Mouse (Mus musculus): ENCODE measurements around the gene Ptprg. TPM values are rescaled to one million over a fixed set of nuclear protein-coding genes. Genes with fewer than 3 reads are reported as not detected.

Gene Ptprg
- polyA plus RNA-seq, 1 experiment from 2014 or later, result 33.5 TPM

DNA sequence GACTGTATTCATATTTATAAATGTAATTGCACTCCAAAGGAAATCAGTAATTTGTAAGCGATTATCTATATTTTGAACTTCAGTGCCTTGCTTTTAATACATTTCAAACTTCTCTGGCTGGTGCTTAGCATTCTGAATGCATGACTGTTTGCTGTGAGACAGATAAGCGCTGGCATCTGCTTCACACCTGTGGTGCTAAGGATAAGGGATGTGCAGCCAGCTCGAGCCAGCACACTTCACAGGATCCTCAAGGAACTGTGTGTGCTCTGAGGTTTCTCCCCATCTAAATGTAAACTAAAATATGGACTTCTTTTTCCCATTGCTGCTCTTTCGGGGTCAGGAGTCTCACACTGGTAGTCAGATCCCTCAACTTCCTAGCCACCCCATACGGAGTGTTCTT lies 458.4 kb downstream of the Ptprg start:
- Histone ChIP-seq H3K4me1 (replicated peaks; ENCODE audit: control insufficient read depth, insufficient read depth, low read length) (no peaks in the 10 kb centered on the region), H3K36me3 (ENCODE audit: control insufficient read depth, insufficient read depth) (no peaks in the 10 kb centered on the region), H3K4me2 (ENCODE audit: low read length) (no peak overlapping the region), H3K9me3 (ENCODE audit: control insufficient read depth, low read length) (no peaks in the 10 kb centered on the region), H3K4me3 (replicated peaks; ENCODE audit: low read length) (no peak overlapping the region), H3K27ac (ENCODE audit: low read length) (no peak overlapping the region), H3K27me3 (replicated peaks; ENCODE audit: control insufficient read depth, insufficient read depth, low read length) (no peaks in the 10 kb centered on the region), H3K9ac (replicated peaks; ENCODE audit: low read depth, low read length) (no peak overlapping the region)
- WGBS, result 82% methylated on average over 5 of the region's 5 CpGs
- ATAC-seq, result no peak

DNA sequence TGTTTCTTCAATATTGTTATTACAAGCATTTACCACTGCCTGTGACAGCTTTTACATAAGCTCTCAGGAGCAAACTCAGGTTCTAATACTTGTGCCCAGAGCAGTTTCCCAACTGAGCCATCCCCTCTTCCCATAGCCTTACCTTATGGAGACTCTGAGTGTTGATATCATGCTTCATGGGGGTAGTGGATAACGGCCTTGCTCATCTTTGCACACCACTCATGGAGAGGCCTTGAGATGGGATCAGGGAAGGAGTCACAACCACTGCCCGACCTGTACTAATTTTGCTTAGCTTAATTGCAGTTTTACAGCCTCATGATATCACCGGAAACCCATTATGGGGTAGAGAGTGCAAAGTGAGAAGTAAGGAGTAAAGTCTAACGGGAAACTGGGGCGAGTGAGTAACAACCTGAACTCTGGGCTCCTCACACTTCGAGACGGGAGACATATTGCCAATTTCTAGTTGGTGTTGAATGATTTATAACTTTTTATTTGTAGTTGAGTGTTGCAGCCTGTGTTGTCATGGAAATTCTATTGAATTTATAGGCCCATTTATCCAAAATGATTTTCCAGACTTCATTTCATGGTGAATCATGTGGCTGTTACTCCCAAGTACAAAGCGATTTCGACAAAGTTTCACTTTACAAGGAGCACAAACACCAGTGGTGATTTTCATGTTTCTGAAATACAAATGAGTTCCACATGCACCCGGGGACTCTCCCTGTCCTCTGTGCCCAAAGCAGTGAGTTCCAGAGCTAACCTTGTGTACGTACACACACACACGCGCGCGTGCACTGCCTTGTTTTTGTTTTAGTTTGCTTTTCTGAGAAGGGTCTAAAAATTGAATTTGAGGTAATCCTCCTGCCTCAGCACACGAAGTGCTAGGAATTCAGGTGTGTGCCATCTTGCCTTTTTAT lies 472.7 kb downstream of the Ptprg start:
- WGBS, result 92% methylated on average over 16 of the region's 16 CpGs

GRCm38 (mm10) chr14:12027247-12027646 lies 473.9 kb downstream of the Ptprg start:
- no peaks in the 10 kb centered on the region for H3K4me1 ChIP-seq (replicated peaks; ENCODE audit: control insufficient read depth, insufficient read depth, low read length)
- ATAC-seq, result no peak
- 81% methylated on average over 8 of the region's 8 CpGs for WGBS
- H3K27ac ChIP-seq (ENCODE audit: low read length), result no peak overlapping the region
- H3K4me2 ChIP-seq (ENCODE audit: low read length), result no peak overlapping the region
- no peaks in the 10 kb centered on the region for H3K36me3 ChIP-seq (ENCODE audit: control insufficient read depth, insufficient read depth)
- H3K4me3 ChIP-seq (replicated peaks; ENCODE audit: low read length), result no peak overlapping the region
- H3K27me3 ChIP-seq (replicated peaks; ENCODE audit: control insufficient read depth, insufficient read depth, low read length), result no peaks in the 10 kb centered on the region
- no peaks in the 10 kb centered on the region for H3K9me3 ChIP-seq (ENCODE audit: control insufficient read depth, low read length)
- no peak overlapping the region for H3K9ac ChIP-seq (replicated peaks; ENCODE audit: low read depth, low read length)

More for the DNA sequence above, 472.7 kb downstream of the Ptprg start:
- Histone ChIP-seq H3K4me3 (replicated peaks; ENCODE audit: low read length) (no peak overlapping the region), H3K4me2 (ENCODE audit: low read length) (no peak overlapping the region), H3K4me1 (replicated peaks; ENCODE audit: control insufficient read depth, insufficient read depth, low read length) (no peaks in the 10 kb centered on the region), H3K9me3 (ENCODE audit: control insufficient read depth, low read length) (no peaks in the 10 kb centered on the region), H3K9ac (replicated peaks; ENCODE audit: low read depth, low read length) (no peak overlapping the region), H3K36me3 (ENCODE audit: control insufficient read depth, insufficient read depth) (no peaks in the 10 kb centered on the region), H3K27me3 (replicated peaks; ENCODE audit: control insufficient read depth, insufficient read depth, low read length) (no peaks in the 10 kb centered on the region), H3K27ac (ENCODE audit: low read length) (no peak overlapping the region)
- ATAC-seq, result no peak

DNA sequence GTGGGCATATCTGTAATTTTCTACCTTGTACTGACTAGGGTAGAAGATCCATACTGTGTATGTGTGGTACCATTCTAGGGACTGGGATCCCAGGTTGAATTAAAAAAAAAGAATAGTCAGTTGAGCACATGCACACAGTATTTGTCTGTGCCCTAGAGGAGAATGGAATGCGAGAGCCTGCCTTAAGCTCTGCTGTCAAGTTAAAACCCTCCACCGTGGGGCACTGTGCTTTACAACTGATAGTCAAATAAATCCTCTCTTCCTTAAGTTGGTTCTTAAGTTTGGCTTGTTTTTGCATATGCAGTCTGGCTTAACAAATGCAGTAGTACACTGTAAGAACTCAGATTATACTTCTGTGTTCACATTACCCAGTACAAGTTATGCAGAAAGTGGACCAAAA lies 476.6 kb downstream of the Ptprg start:
- no peak for ATAC-seq
- Histone ChIP-seq H3K36me3 (ENCODE audit: control insufficient read depth, insufficient read depth) (no peaks in the 10 kb centered on the region), H3K9ac (replicated peaks; ENCODE audit: low read depth, low read length) (no peak overlapping the region), H3K4me3 (replicated peaks; ENCODE audit: low read length) (no peak overlapping the region), H3K4me2 (ENCODE audit: low read length) (no peak overlapping the region), H3K4me1 (replicated peaks; ENCODE audit: control insufficient read depth, insufficient read depth, low read length) (no peaks in the 10 kb centered on the region), H3K9me3 (ENCODE audit: control insufficient read depth, low read length) (no peaks in the 10 kb centered on the region), H3K27me3 (replicated peaks; ENCODE audit: control insufficient read depth, insufficient read depth, low read length) (no peaks in the 10 kb centered on the region), H3K27ac (ENCODE audit: low read length) (no peak overlapping the region)
- WGBS, result 79% methylated on average over 2 of the region's 2 CpGs

- no peak for ATAC-seq
- no peaks in the 10 kb centered on the region for H3K9me3 ChIP-seq (ENCODE audit: control insufficient read depth, low read length)
- H3K36me3 ChIP-seq (ENCODE audit: control insufficient read depth, insufficient read depth), result no peaks in the 10 kb centered on the region
- no peak overlapping the region for H3K4me3 ChIP-seq (replicated peaks; ENCODE audit: low read length)
- no peak overlapping the region for H3K9ac ChIP-seq (replicated peaks; ENCODE audit: low read depth, low read length)
- H3K27ac ChIP-seq (ENCODE audit: low read length), result no peak overlapping the region
- 92% methylated on average over 11 of the region's 11 CpGs for WGBS
- H3K4me1 ChIP-seq (replicated peaks; ENCODE audit: control insufficient read depth, insufficient read depth, low read length), result no peaks in the 10 kb centered on the region
- no peaks in the 10 kb centered on the region for H3K27me3 ChIP-seq (replicated peaks; ENCODE audit: control insufficient read depth, insufficient read depth, low read length)
- H3K4me2 ChIP-seq (ENCODE audit: low read length), result no peak overlapping the region
Measured at GRCm38 (mm10) chr14:12036530-12037283, 483.4 kb downstream of the Ptprg start.

- Histone ChIP-seq H3K9ac (replicated peaks; ENCODE audit: low read depth, low read length) (no peak overlapping the region), H3K27ac (ENCODE audit: low read length) (no peak overlapping the region), H3K27me3 (replicated peaks; ENCODE audit: control insufficient read depth, insufficient read depth, low read length) (no peaks in the 10 kb centered on the region), H3K4me2 (ENCODE audit: low read length) (no peak overlapping the region), H3K4me1 (replicated peaks; ENCODE audit: control insufficient read depth, insufficient read depth, low read length) (no peaks in the 10 kb centered on the region), H3K9me3 (ENCODE audit: control insufficient read depth, low read length) (no peaks in the 10 kb centered on the region), H3K4me3 (replicated peaks; ENCODE audit: low read length) (no peak overlapping the region), H3K36me3 (ENCODE audit: control insufficient read depth, insufficient read depth) (no peaks in the 10 kb centered on the region)
- whole genome bisulfite sequencing, result 85% methylated on average over 3 of the region's 3 CpGs
- no peak for ATAC-seq
Measured at GRCm38 (mm10) chr14:12039743-12040142, 486.4 kb downstream of the Ptprg start.

GRCm38 (mm10) chr14:12041566-12041965 lies 488.2 kb downstream of the Ptprg start:
- H3K4me3 ChIP-seq (replicated peaks; ENCODE audit: low read length), result no peak overlapping the region
- no peak overlapping the region for H3K27ac ChIP-seq (ENCODE audit: low read length)
- no peaks in the 10 kb centered on the region for H3K9me3 ChIP-seq (ENCODE audit: control insufficient read depth, low read length)
- H3K4me1 ChIP-seq (replicated peaks; ENCODE audit: control insufficient read depth, insufficient read depth, low read length), result no peaks in the 10 kb centered on the region
- WGBS, result 97% methylated on average over 6 of the region's 6 CpGs
- no peak overlapping the region for H3K4me2 ChIP-seq (ENCODE audit: low read length)
- no peaks in the 10 kb centered on the region for H3K36me3 ChIP-seq (ENCODE audit: control insufficient read depth, insufficient read depth)
- no peaks in the 10 kb centered on the region for H3K27me3 ChIP-seq (replicated peaks; ENCODE audit: control insufficient read depth, insufficient read depth, low read length)
- no peak for ATAC-seq
- H3K9ac ChIP-seq (replicated peaks; ENCODE audit: low read depth, low read length), result no peak overlapping the region

DNA sequence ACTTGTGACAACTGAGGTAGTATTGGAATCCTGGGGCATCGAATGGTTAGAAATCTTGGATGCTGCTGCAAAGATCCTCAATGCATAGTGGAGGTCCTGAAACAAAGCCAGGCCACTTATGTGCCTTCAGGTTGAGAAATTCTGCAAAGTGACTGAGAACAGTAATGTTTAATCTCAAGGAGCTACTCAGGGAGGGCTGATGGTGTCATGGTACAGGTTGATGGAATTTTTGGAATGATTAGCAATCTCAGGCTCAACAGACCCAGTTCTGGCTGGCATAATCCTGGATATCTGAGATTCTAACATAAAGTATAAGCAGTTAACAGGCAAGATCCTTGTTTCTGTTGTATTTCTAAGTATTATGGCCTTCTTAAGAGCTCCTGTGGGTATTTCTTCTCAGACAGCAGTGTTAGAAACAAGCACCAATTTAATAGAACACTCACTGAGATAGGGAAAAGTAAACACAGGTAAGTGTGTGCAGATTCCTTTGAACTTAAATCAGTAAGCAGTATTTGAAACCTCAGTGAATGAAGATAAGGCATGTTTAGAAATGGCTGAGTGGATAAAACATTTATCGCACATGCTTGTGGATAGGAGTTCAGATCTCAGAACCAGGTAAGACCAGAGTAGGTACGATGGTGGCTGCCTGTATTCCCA lies 493.0 kb downstream of the Ptprg start:
- no peak overlapping the region for H3K9ac ChIP-seq (replicated peaks; ENCODE audit: low read depth, low read length)
- H3K27me3 ChIP-seq (replicated peaks; ENCODE audit: control insufficient read depth, insufficient read depth, low read length), result no peaks in the 10 kb centered on the region
- no peaks in the 10 kb centered on the region for H3K36me3 ChIP-seq (ENCODE audit: control insufficient read depth, insufficient read depth)
- WGBS, result 95% methylated on average over 3 of the region's 3 CpGs
- ATAC-seq, result no peak
- H3K4me2 ChIP-seq (ENCODE audit: low read length), result no peak overlapping the region
- no peaks in the 10 kb centered on the region for H3K9me3 ChIP-seq (ENCODE audit: control insufficient read depth, low read length)
- H3K4me3 ChIP-seq (replicated peaks; ENCODE audit: low read length), result no peak overlapping the region
- no peak overlapping the region for H3K27ac ChIP-seq (ENCODE audit: low read length)
- H3K4me1 ChIP-seq (replicated peaks; ENCODE audit: control insufficient read depth, insufficient read depth, low read length), result no peaks in the 10 kb centered on the region

DNA sequence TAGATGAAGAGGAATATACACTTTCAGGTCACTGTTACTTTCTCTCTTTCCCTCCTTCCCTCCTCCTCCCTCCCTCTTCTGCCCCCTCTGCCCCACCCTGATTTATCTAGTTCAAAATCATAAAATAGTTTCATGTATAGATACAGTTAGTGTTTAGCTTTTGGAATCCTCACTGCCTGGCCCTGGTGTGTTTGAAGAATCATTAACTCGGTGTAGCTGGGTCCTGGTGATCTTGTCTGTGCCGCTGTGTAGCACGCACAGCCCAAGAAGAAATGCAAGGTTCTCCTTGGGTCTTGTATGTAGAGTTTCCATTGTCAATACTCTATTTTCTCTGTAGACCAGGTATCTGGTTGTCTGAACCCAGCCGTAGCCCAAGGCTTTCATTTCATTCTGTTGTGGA lies 494.3 kb downstream of the Ptprg start:
- 96% methylated on average over 4 of the region's 4 CpGs for WGBS
- no peaks in the 10 kb centered on the region for H3K27me3 ChIP-seq (replicated peaks; ENCODE audit: control insufficient read depth, insufficient read depth, low read length)
- H3K27ac ChIP-seq (ENCODE audit: low read length), result no peak overlapping the region
- H3K4me3 ChIP-seq (replicated peaks; ENCODE audit: low read length), result no peak overlapping the region
- no peak overlapping the region for H3K4me2 ChIP-seq (ENCODE audit: low read length)
- H3K9ac ChIP-seq (replicated peaks; ENCODE audit: low read depth, low read length), result no peak overlapping the region
- no peak for ATAC-seq
- no peaks in the 10 kb centered on the region for H3K9me3 ChIP-seq (ENCODE audit: control insufficient read depth, low read length)
- no peaks in the 10 kb centered on the region for H3K4me1 ChIP-seq (replicated peaks; ENCODE audit: control insufficient read depth, insufficient read depth, low read length)
- H3K36me3 ChIP-seq (ENCODE audit: control insufficient read depth, insufficient read depth), result no peaks in the 10 kb centered on the region
